Mouse (Mus musculus): Measurements from ENCODE around the gene Akirin1.

The Akirin1 gene

DNA sequence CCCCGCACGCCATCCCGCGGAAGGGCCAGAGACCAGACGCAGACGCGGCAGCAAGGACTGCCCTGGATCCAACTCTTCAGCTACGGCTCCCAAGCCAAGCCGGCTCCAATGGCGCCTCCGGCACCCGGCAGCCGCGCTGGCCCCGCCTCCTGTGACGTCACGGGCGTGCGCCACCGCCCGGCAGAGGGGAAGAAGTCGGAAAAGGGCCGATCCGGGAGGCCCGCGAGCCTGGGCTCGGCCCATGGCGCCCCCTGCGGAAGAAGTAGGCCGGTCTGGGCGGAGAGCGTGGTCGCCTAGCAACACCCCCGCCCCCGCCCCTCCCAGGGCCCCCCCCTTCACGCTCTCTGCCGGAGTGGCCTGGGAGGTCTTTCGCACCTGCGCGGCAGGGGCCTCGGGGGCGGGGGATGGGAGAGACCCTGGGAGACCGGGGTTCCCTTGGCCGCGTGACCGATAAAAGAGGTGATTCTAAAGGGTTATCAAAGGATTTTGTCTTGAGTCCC is at the start of gene Akirin1:
Gene Akirin1, minus strand, starts transcription at position 194 of the 500 bp plus-strand sequence.
- peak; percentile 71 for DNase-seq (ENCODE audit: extremely low read depth, low read depth)

DNA sequence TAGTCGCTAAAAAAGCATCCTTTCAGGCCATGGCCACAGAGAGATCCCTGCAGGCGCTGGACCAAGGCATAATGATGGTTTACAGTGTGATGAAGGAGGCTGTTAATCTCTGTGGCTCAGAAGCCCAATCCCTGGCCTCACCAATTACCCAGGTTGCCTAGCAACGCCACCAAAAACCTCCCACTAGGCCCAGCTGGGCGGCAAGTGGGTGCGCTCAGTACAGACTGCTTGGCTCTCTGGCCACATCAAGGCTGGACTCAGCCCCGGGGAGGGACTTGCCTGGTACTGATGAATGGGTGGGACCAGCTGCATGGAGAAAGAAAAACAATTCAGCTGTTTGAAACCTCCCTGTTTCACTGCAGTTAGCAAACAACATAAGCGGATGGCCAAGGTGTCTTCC is 47.7 kb upstream of the Akirin1 start:
- no peak for DNase-seq (ENCODE audit: extremely low read depth, low read depth)

DNA sequence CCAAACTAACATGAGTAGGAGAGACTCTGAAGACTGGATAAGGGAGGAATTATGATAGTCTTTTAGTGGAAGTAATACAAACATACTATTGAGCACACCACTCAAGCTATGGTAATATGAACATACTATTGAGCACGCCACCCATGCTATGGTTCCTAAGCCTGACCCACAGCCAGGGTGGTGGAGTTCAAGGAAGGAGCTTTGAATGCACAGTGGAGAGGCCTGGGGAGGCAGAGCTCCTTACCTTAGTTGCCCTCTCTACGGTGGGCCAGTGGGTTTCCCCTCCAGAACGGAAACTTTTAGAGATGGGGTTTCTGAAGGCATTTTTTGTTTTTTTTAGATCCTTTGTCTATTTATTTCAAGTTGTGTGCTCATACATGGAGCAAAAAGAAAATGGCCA is 47.3 kb upstream of the Akirin1 start:
- no peak for DNase-seq (ENCODE audit: extremely low read depth, low read depth)

DNA sequence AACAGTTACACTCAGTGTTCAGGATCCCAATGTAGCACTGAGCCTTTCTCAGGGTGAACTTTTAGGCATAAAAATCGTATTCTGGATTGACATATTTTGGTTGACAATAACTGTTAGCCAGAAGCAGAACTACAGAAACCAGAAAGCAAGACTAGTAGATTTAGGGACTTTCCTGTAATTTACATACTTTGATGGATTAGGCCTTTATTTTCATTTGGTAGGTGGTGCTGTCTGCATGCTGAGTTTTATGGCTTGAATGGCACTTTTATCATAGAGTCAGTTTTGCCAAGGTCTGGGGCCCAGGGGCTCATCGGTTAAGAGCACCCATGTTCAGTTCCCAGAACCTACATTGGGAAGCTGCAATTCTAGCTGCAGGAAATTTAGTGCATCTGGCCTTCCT is 44.9 kb upstream of the Akirin1 start:
- DNase-seq (ENCODE audit: extremely low read depth, low read depth) = no peak

DNA sequence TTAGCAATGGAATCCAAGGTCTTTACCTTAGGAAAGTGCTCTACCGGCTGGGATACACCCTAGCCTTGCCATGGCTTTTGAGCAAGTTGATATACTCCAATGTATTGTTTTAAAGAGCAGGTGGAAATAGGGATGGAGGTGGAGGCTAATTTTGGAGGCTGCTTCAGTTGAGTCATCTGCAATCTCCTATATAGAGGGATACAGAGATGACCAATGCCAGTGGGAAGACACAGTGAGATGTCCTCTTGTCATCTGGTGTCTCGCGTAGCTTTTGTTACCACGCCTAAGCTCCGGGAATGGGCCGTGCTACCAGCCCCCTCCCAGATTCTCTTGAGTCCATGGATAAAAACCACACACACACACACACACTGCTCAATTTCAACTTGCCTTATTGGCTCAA is 43.0 kb upstream of the Akirin1 start:
- DNase-seq (ENCODE audit: extremely low read depth, low read depth) = no peak

DNA sequence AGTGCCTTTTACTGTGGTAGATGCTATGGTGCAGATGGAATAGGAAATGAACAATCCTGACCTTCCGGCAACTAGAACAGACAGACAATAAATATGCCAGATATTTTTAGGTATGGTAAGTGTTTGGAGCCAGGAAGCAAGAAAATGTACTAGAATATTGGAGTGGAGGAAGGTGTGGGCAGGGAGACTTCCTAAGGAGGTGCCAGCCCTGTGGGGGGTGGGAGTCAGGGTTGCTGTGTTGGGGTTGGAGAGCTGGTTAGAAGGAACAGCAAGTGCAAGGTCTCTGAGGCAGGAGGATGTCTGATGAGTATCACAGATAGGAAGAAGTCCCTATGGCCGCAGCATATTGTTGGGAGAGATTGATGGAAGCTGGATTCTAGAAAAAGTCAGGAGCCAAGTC is 42.5 kb upstream of the Akirin1 start:
- no peak for DNase-seq (ENCODE audit: extremely low read depth, low read depth)

DNA sequence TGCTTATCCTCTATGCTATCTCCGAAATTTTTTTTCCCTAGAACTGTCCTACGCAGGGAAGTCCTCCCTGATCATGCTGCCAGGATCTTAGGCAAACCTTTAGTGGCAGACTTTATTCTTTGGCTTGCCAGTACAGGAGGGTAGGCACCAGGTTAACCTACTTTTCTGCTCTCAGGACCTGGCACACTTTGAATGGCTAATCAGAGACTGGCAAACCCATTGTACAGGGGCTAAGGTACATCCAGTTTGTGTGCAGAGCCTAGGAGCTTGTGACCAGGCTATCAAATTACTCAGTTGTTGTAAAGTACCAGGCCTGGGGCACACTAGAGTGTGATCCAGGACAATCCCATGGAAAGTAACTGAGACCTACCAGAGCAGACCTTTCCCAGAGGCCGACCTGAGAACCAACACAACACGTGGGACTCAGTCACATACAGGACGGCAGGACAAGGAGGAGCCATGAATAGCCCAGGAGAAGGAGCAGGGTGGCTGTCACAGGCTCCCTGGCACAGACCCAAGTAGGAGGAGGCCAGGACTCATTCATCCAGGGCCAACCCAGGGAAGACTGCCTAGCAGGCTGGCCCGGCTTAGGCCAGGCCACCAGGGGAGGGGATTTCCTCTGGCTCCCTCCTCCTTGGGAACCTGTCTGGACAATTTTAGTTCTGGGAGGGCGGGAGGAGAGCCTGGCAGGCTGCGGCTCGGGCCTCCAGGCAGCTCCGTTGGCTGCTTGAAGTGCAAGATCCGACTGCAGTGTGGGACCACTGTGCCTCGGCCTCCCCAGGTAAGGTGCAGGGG is 37.2 kb upstream of the Akirin1 start, which contains the start of gene Rhbdl2:
Gene Rhbdl2, plus strand, starts transcription at position 684 of the 795 bp plus-strand sequence.
- no peak for DNase-seq (ENCODE audit: extremely low read depth, low read depth)

DNA sequence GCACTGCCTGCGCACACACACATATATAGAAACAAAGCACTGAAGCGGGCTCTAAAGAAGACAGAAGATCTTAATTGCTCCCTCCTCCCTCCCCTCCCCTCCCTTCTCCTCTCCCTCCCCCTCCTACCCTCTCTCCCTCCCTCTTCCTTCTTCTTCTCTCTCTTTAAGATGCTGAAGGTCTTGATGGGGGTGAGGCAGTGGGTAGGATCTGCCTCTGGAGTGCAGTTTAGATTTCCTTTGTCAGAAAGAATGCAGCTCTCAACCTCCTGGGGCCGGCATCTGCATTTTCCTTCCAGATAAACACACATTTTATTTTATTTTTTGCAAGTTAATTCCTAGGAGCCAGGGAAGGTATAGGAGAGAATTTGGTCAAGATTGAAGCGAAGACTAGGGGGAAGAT is 18.1 kb upstream of the Akirin1 start:
- no peak for DNase-seq (ENCODE audit: extremely low read depth, low read depth)

DNA sequence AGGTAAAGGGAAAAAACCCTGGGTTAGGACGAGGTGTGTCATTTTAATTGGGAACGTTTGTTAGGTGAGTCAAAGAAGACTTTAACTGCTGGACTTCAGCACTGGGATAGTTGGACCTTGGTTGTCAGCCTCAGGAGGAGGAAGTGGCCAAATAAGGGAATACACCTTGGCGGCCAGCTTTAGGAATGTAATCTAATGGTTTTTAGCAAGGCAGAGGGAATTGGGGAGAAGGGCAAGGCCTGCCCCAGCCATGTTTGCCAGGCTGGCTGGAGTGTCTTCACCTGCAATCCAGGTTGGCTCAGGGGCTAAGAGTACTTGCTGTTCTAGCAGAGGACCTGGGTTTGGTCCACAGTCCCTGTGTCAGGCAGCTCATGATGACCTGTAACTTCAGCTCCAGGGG is 17.7 kb upstream of the Akirin1 start:
- DNase-seq (ENCODE audit: extremely low read depth, low read depth) = no peak

DNA sequence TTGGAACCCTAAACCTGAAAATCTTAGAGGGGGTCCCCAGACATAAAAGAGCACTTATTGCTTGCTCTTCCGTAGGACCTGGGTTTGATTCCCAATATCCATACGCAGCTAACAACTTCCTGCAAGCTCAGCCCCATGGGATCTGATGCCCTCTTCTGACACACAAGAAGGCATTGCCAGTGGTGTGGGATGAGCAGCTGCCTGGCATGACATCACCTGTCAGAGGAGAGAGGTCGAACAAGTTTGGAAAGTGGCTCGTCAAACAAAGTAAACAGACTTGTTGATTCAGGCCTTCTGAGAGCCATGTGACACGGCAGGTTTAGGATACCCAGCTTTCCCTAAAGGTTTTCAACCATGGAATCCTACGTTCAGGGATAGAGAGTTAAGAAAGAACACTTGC is 14.9 kb upstream of the Akirin1 start:
- DNase-seq (ENCODE audit: extremely low read depth, low read depth) = no peak

DNA sequence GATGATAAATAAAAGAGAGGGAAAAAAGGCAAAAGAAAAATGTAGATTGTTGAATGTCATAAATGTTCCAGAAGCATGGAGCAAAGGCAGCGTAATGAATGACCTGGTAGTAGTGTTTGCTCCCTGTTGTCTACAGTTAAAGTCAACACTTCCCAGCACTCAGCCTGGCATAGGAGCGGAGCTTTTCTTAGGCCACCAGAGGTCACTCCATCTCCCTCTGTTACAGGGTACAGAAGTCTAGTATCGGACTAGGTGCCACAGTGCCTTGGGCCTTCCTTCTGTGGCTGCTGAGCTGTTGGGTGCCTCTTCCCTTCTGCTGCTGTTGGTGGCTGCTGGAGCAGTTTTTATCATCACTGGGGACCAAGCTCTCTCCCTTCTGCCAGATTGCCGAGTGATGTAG is 8.2 kb upstream of the Akirin1 start:
- DNase-seq (ENCODE audit: extremely low read depth, low read depth) = no peak

DNA sequence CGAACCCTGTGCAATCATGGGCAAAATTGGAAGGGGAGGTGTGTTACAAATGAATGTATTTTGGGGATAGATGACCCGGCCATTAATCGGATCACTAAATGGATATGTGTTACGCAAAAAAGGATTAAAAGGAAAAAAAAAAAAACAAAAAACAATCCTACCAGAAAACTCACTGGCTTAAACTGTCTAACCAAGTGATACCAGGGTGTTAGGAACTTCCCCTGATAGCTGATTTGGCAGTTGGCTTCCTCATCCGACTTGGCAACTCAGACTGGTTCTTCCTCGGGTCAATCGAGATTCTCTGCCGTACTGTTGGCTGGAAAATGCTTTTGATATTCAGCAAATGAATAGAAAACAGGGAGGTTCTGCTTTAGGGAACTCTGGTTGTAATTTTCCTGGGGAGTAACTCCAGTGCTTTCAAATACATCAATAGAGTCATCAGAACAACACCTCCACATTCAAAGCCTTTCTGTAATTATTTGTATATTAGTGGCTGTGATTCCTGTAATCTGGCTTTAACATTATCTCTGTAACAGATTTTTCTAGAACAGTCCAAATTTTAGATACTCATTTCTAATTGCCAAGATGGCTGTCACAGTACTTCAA is 665 bp upstream of the Akirin1 start:
- peak; percentile 73 for DNase-seq (ENCODE audit: extremely low read depth, low read depth)

DNA sequence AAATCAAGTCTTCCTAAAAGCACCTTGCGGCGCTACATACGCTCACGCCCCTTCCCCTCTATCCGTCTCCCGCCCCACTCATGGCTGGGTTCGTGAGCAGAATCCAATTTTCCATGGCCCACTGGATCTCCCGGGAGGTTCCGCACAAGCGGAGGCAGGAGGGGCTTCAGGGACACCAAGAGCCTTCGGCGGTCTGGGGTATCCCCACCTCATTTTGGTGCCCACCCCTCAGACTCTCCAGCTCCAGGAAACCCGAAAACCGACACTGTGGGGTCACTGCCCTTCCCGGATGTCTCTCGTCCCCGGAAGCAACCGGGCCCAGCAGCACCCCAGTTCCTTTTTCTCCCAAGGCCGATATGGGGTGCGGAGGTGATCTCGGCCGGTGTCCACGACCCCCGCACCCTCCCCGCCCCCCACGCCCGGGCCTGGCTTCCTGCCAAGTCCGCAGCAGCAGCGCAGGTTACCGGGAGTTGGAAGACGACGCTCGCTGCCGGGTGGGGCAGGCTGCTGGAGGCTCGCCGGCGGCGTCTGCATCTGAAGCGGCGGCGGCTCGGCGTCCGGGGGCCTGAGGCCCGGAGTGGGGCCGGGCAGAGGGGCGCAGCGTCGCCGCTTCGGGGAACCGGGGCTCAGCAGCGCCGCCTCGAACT is 538 bp downstream of the Akirin1 start:
- DNase-seq (ENCODE audit: extremely low read depth, low read depth) = no peak

DNA sequence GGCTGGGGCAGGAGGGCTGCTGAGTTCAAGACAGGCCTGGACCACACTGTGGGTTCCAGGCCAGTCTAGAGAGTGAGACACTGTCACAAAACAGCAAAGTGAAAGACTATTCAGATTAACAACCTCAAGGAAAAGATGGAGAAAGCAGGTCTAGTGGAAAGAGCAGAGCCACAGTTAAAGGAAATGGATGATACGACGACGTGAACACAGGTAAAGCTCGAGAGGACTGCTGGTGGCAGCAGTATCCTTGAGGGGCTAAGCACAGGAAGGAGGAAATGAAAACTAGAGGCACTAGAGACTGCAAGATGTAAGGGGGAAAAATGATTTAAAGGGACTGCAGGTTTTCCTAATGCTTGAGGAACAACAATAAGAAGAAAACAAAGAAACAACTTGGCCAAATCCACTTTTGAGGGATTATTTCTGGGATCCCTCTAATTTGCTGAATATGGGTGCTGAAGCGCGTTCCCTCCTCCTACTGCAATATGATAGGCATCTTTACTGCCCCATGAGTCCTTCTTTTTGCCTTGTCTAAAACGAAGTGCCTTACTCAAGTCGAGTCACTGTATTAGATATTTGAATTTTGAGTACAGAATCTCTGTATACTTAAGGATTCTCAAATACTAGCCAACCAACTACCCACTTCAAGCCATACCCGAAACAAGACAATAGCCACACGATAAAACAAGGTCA is 1.3 kb downstream of the Akirin1 start:
- DNase-seq (ENCODE audit: extremely low read depth, low read depth) = peak; percentile 22

DNA sequence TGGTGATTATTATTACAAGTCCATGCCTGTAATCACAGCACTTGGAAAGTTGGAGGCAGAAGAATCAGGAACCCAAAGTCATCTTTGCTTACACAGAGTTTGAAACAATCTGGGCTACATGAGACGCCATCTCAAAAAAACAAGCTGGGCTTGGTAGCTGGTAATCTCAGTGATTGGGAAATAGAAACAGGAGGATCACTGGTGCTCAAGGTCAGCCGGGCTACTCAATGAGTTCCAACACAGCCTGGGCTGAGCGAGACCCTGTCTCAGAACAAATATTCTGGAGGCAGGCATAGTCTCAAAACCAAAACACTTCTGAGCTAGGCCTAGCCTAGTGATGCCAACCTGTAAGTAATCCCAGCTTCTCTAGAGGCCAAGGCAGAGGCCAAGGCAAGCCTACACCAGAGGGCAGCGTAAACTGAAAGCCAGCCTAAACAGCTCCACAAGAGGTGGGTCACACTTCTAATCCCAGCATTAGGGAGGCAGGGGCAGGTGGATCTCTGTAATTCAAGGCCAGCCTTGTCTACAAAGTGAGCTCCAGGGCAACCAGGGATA is 4.8 kb downstream of the Akirin1 start:
- DNase-seq (ENCODE audit: extremely low read depth, low read depth) = no peak

DNA sequence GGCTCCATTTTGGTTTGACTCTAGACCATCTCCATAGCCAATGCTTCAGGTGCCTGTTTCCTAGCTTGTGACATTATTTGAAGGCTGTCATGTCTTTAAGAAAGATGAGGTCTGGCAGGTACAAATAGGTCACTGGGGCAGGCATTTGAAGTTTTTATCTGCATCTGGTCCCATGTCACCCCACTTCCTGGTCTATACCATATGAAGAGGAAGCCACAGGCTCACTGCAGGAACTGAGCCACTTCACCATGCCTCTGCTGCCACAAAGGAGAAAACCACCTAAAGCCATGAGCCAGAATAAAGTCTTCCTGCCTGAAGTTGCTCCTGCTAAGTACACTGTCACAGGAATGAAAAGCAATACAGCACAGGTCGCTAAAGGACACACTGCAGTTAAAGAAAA is 7.3 kb downstream of the Akirin1 start:
- peak; percentile 14 for DNase-seq (ENCODE audit: extremely low read depth, low read depth)

DNA sequence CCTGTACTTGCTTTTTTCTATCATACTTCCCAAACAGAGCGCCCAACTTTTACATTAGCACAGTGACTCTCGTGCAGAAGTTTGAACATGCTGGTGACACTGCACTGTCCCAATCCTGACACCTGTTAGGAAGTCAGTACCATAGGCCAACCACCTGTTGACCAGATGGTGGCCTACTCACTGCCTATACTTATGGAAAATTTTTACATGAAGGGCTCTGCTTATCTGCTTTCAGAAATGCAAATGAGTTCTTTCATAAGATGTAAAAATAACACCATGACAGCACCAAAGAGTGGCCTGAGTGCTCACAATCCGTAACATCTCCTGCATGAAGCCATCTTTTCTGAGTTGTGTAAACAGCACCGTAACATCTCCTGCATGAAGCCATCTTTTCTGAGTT is 11.4 kb downstream of the Akirin1 start:
- no peak for DNase-seq (ENCODE audit: extremely low read depth, low read depth)

DNA sequence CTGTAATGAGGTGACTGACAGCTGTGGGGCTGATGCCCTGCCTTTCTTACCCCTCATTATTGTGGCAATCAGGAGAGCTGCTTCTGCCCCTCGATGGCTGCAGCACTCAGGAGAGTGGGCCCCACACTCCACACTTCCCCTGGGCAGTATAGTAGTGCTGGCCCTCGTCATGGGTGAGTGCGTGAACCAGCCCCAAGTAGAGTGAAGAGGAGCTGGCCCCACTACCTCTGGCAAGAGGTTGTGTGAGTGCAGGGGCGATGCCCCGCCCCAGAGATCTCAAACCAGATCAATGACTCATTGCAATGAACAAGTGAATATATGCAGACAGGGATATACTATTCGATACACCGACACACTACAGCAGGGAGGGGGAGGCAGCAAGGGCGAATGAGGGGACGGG is 16.6 kb downstream of the Akirin1 start:
- no peak for DNase-seq (ENCODE audit: extremely low read depth, low read depth)

DNA sequence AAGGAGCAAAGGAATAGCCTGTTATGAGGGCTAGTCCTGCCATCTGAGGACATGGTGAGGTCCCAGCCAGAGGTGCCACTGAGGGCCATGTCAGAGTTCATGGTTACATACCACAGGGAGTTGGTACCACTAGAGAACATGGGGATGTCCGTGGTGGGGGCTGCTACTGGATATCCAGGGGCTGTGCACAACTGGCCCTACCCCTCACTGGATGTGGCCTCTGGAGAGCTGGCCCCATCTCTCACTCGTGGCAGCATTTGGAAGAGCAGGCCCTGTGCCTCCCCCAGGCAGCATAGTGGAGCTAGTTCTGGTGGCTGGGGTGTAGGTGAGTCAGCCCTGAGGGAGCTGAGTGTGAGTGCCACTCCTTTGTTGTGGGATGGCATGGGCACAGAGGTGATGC is 17.2 kb downstream of the Akirin1 start:
- DNase-seq (ENCODE audit: extremely low read depth, low read depth) = no peak

DNA sequence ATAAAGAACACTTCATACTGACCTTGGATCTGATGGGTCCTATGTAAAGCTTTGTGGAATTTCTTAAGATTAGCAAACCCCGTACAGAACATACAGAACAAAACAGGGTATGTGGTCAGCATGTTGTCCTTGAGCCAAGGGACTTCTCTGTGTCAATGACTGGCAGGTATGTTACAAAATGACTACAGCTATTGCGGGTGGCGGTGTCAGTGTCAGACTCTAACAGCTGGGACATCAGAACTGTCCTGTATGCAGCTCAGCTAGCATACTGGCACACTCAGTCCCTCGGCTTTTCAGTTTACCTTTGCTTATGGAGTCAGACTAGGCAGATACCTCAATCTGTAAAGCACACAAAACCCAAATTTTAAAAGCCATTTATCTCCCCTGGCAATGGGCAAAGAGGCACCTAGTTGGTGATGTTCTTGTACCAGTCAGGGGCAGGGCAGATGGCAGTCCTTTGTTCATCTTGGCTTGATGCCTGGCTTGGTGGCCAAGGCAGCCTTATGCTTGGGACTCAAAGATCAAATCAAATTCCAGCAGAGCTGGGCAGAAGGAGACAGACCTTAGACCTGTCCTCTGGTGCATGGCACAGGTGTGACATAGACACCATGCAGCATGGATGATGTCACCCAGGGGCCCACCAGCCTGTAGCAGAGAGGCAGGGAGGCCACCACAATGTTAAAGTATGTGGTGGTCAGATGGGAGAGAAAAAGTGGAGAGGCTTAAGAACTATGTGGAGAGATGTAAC is 17.8 kb downstream of the Akirin1 start:
- DNase-seq (ENCODE audit: extremely low read depth, low read depth) = no peak

DNA sequence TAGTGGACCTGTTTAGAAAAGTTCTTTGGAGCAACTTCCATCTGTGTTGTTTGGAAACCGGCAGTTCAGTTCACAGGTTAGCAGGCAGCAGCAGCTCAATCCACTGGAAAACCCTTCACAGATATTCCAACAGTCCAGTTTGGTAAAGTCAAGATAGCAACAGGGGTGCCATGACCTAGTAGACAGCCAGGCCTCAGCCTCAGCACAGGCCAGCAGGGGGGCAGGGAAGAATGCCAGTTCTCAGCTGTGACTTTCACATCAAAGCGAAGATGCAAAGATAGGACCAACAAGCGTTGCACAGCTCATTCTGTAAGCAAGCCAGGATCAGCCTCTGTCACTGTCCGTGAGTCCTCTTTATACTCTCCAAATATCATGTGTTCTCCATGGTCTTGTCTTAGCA is 28.4 kb downstream of the Akirin1 start:
- no peak for DNase-seq (ENCODE audit: extremely low read depth, low read depth)
